Comparison of ENCODE assay signal across 8 mouse cellular contexts in genomic region chr14:11307079-11307478, GRCm38 (mm10). TPM values are rescaled to one million over a fixed set of nuclear protein-coding genes. Genes with fewer than 3 reads are reported as not detected.
A peak's percentile ranks its signal among the peaks of the same experiment; 100 is the strongest.
DNase-seq lines count a peak whose midpoint lies in the region.

No protein-coding gene starts in this region.

- intact Hi-C loops in heart, postnatal 10 days (cut with DNase I): no loop called here
- intact Hi-C loops in left cerebral cortex, postnatal 14 days (cut with DNase I): no loop called here

- DNase-seq in heart, postnatal 10 days: peak; percentile 15 to 48
- DNase-seq in heart, adult 11 months: no peak
- peak; percentile 17 for DNase-seq in right cerebral cortex, postnatal 14 days
- DNase-seq in right cerebral cortex, postnatal 36 days (ENCODE audit: low spot score in 2 of 2): no peak
- DNase-seq in adipocyte (ENCODE audit: low spot score): peak; percentile 27
- DNase-seq in left cerebral cortex, postnatal 14 days (ENCODE audit: low spot score in 2 of 2): peak; percentile 17 to 32
- DNase-seq in neural tube, embryonic 10.5 days (ENCODE audit: extremely low spot score, low spot score): no peak
- no peak for DNase-seq in ovary, postnatal 36 days (ENCODE audit: low spot score)

RNA-seq across cellular contexts. Expression of gene Gm3839, which starts 49.4 kb away (rescaled TPM):
- total RNA-seq in heart, postnatal 10 days (2021): 1 to 10 TPM; 1.2 to 1.5 TPM
- under 1 TPM; 0.66 to 0.92 TPM for total RNA-seq in left cerebral cortex, postnatal 14 days (2021)

Comparison
In these comparisons a context has a peak if more than half of its experiments do, and no peak if none do; other contexts are left out.
1. DNase-seq: peak in heart, postnatal 10 days (2 of 2), right cerebral cortex, postnatal 14 days (single experiment), adipocyte (single experiment) and left cerebral cortex, postnatal 14 days (2 of 2); none in heart, adult 11 months (single experiment), right cerebral cortex, postnatal 36 days (0 of 2), neural tube, embryonic 10.5 days (single experiment) and ovary, postnatal 36 days (single experiment).